Mouse (Mus musculus) adrenal gland (tissue): ENCODE measurements around the gene Ermard.

Source experiments
- intact Hi-C: fragments of 180-260 bp; cut with DNase I; formaldehyde crosslinking; loops from one replicate; pipeline ENCODE4 v1.15.1; 2025

The Ermard gene

GRCm38 (mm10) chr17:15115550-15115949, 74.5 kb downstream of the Ermard start:
- intact Hi-C loops, result no loop called here

- intact Hi-C loops, result no loop called here
Measured at GRCm38 (mm10) chr17:15120096-15120495, 79.1 kb downstream of the Ermard start.

- intact Hi-C loops, result no loop called here
Measured at GRCm38 (mm10) chr17:15120569-15120968, 79.6 kb downstream of the Ermard start.

GRCm38 (mm10) chr17:15129630-15130287, 88.8 kb downstream of the Ermard start:
- intact Hi-C loops, result no loop called here

- intact Hi-C loops, result no loop called here
Measured at GRCm38 (mm10) chr17:15130288-15130656, 89.3 kb downstream of the Ermard start.

- intact Hi-C loops, result no loop called here
Measured at GRCm38 (mm10) chr17:15134905-15135669, 94.1 kb downstream of the Ermard start.

- intact Hi-C loops, result no loop called here
Measured at GRCm38 (mm10) chr17:15137443-15137842, 96.4 kb downstream of the Ermard start.
